8 mouse cellular contexts compared by ENCODE assay signal in the genomic region with DNA sequence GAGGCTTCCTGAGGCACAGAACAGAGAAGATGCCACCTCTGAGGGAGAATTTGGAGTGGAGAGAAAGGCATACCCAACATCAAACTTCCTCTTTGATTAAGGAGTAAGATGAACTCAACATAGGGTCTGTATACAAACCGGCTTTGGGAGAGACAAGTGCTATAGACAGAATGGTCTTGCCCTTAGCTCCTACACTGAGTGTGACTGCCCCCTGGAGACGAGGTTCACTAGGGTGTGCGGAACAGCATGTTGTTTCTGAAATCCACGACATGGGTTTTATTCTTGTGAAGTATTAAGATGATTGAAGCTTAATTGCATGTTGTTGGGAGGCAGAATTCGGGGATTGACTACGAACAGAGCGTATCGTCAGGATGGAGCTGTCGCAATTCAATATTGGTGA.
DNase-seq lines count a peak whose midpoint lies in the region; ATAC-seq and TF ChIP-seq lines count a peak whose summit lies in the region.

No protein-coding gene starts in this region.

- DNase-seq in left cerebral cortex, postnatal 14 days (ENCODE audit: low spot score in 2 of 2): peak; percentile 8 to 19
- no peak for DNase-seq in left cerebral cortex, adult 8-10 months (ENCODE audit: low spot score in 2 of 2)
- DNase-seq in R1 (ENCODE audit: low read depth, low spot score): peak; percentile 23
- peak; percentile 49 for DNase-seq in kidney, adult 9 months
- peak; percentile 43 for DNase-seq in lung, postnatal 25 days (ENCODE audit: low spot score)
- peak; percentile 28 to 48 for DNase-seq in thymus, adult 18-20 months

- H3K4me1 ChIP-seq in cortical plate, adult 2 months (ENCODE audit: control insufficient read depth, insufficient read depth, low read length): no peaks in the 10 kb centered on the region

- no peak for ATAC-seq in erythroid progenitor cell, adult 5-6 weeks (replicated peaks; ENCODE audit: low FRiP score, poor library complexity, severe bottlenecking)

- TF ChIP-seq CTCF in cortical plate, adult 2 months (IDR thresholded peaks at IDR 0.05; ENCODE audit: extremely low read depth, insufficient read depth, low read length): peak; percentile 61

- intact Hi-C loops in left cerebral cortex, postnatal 14 days (cut with DNase I): loop anchor here (10.0 kb wide), 1 partner anchor 394 kb away; a partner anchor contains a TSS

- no peak for TF ChIP-seq POLR2A in cortical plate, adult 2 months (IDR thresholded peaks at IDR 0.05; ENCODE audit: extremely low read depth, insufficient read depth, low read length)

- H3K4me3 ChIP-seq in cortical plate, adult 2 months (ENCODE audit: insufficient read depth, low read length): no peak overlapping the region

- H3K27ac ChIP-seq in cortical plate, adult 2 months (ENCODE audit: insufficient read depth, low read length): no peak overlapping the region

Comparison
In these comparisons a context has a peak if more than half of its experiments do, and no peak if none do; other contexts are left out.
1. DNase-seq: peak in left cerebral cortex, postnatal 14 days (2 of 2), R1 (single experiment), kidney, adult 9 months (single experiment), lung, postnatal 25 days (single experiment) and thymus, adult 18-20 months (2 of 2); none in left cerebral cortex, adult 8-10 months (0 of 2).